Mouse (Mus musculus) liver, embryonic 11.5 days (tissue): ENCODE measurements around the gene Il12rb1. TPM values are rescaled to one million over a fixed set of nuclear protein-coding genes. Genes with fewer than 3 reads are reported as not detected.
A peak's percentile ranks its signal among the peaks of the same experiment; 100 is the strongest.

Experiments
- ATAC-seq: fragments of 200-750 bp; cut with Nextera tagmentation; replicated peaks from 2 replicates; pipeline ENCODE4 v1.8.0; 2017; ENCODE audit warnings: moderate number of reproducible peaks, mild to moderate bottlenecking, moderate TSS enrichment, moderate library complexity; ENCODE audit not compliant: low FRiP score
- DNase-seq: peaks from one replicate; pipeline ENCODE4 v3.0.0-alpha.2; 2017; ENCODE audit warnings: low spot score
- H3K27ac ChIP-seq: fragments of 300-500 bp; sonication (generic); 2 replicates; pipeline ENCODE4 v1.5.1; 2014; ENCODE audit warnings: mild to moderate bottlenecking, low read depth, low read length, control low read depth
- H3K27me3 ChIP-seq: fragments of 300-500 bp; sonication (generic); replicated peaks from 2 replicates; pipeline ENCODE4 v1.6.1; 2014; ENCODE audit warnings: low read length, mixed read lengths; ENCODE audit not compliant: control insufficient read depth, insufficient read depth
- H3K36me3 ChIP-seq: fragments of 300-500 bp; sonication (generic); 2 replicates; pipeline ENCODE4 v1.6.1; 2014; ENCODE audit warnings: mild to moderate bottlenecking, low read length, moderate library complexity, mixed read lengths; ENCODE audit not compliant: control insufficient read depth, insufficient read depth
- H3K4me1 ChIP-seq: fragments of 300-500 bp; sonication (generic); replicated peaks from 2 replicates; pipeline ENCODE4 v1.6.1; 2014; ENCODE audit warnings: low read length, mixed read lengths; ENCODE audit not compliant: control insufficient read depth, insufficient read depth
- H3K4me2 ChIP-seq: fragments of 300-500 bp; sonication (generic); 2 replicates; pipeline ENCODE4 v1.6.1; 2014; ENCODE audit warnings: mild to moderate bottlenecking, control low read depth, moderate library complexity
- H3K4me3 ChIP-seq: fragments of 300-500 bp; sonication (generic); 2 replicates; pipeline ENCODE4 v1.5.1; 2014; ENCODE audit warnings: low read depth, low read length, control low read depth
- H3K9ac ChIP-seq: fragments of 300-500 bp; sonication (generic); 2 replicates; pipeline ENCODE4 v1.6.1; 2014; ENCODE audit warnings: low read depth, low read length, control low read depth
- H3K9me3 ChIP-seq: fragments of 300-500 bp; sonication (generic); 2 replicates; pipeline ENCODE4 v1.6.1; 2016; ENCODE audit warnings: low read length, inconsistent platforms, mixed read lengths; ENCODE audit not compliant: control insufficient read depth
- WGBS: fragments of 180-500 bp; shearing (Covaris S2); extraction: QIAGEN DNeasy Blood & Tissue Kit; methylation state at CpG from one replicate; pipeline ENCODE4 v1.1.7; 2014; 5-methylcytosine and 5-hydroxymethylcytosine counted together
- polyA plus RNA-seq: library from polyadenylated mRNA; unstranded; fragments of >200 nt; fragmentation: Nextera tagmentation; extraction: Ambion mirVana; gene quantifications from 2 replicates; pipeline ENCODE4 v1.2.1, GENCODE M21; 2014

Il12rb1 gene
- polyA plus RNA-seq = 0.10 and 0.25 TPM in 2 replicates

- DNase-seq = no peak
- WGBS = 62% methylated on average over 5 of the region's 5 CpGs
- 0 out of 2 replicates have a peak within 1 kb of the TSS, but pooled peaks have one; percentile 21 for H3K4me2 ChIP-seq
- H3K27me3 ChIP-seq = no peaks in the 10 kb centered on the region; the same call in none of the 2 replicates
- no peak within 1 kb of the TSS for H3K27ac ChIP-seq
- H3K36me3 ChIP-seq = no peaks in the 10 kb centered on the region
- H3K9ac ChIP-seq = no peak within 1 kb of the TSS
- H3K4me1 ChIP-seq = peaks cover 24% of the 10 kb centered on the region
- H3K9me3 ChIP-seq = no peaks in the 10 kb centered on the region
- no peak for ATAC-seq
- no peak within 1 kb of the TSS for H3K4me3 ChIP-seq
Measured at GRCm38 (mm10) chr8:70808239-70808638, at the start of gene Il12rb1. Gene Il12rb1 (plus strand): TSS chr8:70808449.

GRCm38 (mm10) chr8:70758616-70759561, 49.4 kb upstream of the Il12rb1 start:
- H3K4me3 ChIP-seq = peak overlapping the region; percentile 3

GRCm38 (mm10) chr8:70760350-70760749, 47.9 kb upstream of the Il12rb1 start:
- no peak for DNase-seq
- H3K27me3 ChIP-seq = no peaks in the 10 kb centered on the region
- WGBS = 1% methylated on average over 22 of the region's 22 CpGs
- no peaks in the 10 kb centered on the region for H3K9me3 ChIP-seq
- H3K36me3 ChIP-seq = no peaks in the 10 kb centered on the region; the same call in 1 of the 2 replicates
- peak; percentile 3 for ATAC-seq
- H3K4me2 ChIP-seq = peak overlapping the region; percentile 99
- H3K4me3 ChIP-seq = peak overlapping the region; percentile 86
- peak overlapping the region; percentile 82 for H3K27ac ChIP-seq
- peak overlapping the region; percentile 90 for H3K9ac ChIP-seq
- peaks cover 55% of the 10 kb centered on the region for H3K4me1 ChIP-seq

More at GRCm38 (mm10) chr8:70758616-70759561, 49.4 kb upstream of the Il12rb1 start:
- no peaks in the 10 kb centered on the region; the same call in 1 of the 2 replicates for H3K36me3 ChIP-seq
- H3K9me3 ChIP-seq = no peaks in the 10 kb centered on the region
- DNase-seq (no peak), ATAC-seq (no peak)
- no peak overlapping the region for H3K27ac ChIP-seq
- no peaks in the 10 kb centered on the region for H3K27me3 ChIP-seq
- H3K4me1 ChIP-seq = peaks cover 46% of the 10 kb centered on the region
- peak overlapping the region; percentile 99 for H3K4me2 ChIP-seq
- 69% methylated on average over 19 of the region's 19 CpGs for WGBS
- peak overlapping the region; percentile 90; the same call in 1 of the 2 replicates for H3K9ac ChIP-seq

GRCm38 (mm10) chr8:70760775-70761406, 47.4 kb upstream of the Il12rb1 start, which contains the start of gene Mpv17l2:
Gene Mpv17l2 (minus strand): TSS chr8:70760946.
- under 1% methylated on average over 55 of the region's 55 CpGs for WGBS
- ATAC-seq = peak; percentile 89

GRCm38 (mm10) chr8:70762118-70762517, 46.1 kb upstream of the Il12rb1 start:
- WGBS = 59% methylated on average over 1 of the region's 1 CpGs
- Histone ChIP-seq H3K9ac (peak overlapping the region; percentile 32; the same call in 1 of the 2 replicates), H3K4me2 (0 out of 2 replicates have a peak overlapping the region, but pooled peaks have one; percentile 24), H3K27ac (peak overlapping the region; percentile 53; the same call in 1 of the 2 replicates), H3K4me3 (no peak overlapping the region), H3K9me3 (no peaks in the 10 kb centered on the region), H3K36me3 (no peaks in the 10 kb centered on the region), H3K27me3 (no peaks in the 10 kb centered on the region), H3K4me1 (peaks cover 68% of the 10 kb centered on the region)
- DNase-seq = no peak
- ATAC-seq = no peak

More at GRCm38 (mm10) chr8:70760775-70761406, 47.4 kb upstream of the Il12rb1 start, which contains the start of gene Mpv17l2:
- H3K9ac ChIP-seq = peak within 1 kb of the TSS; percentile 90
- H3K4me2 ChIP-seq = peak within 1 kb of the TSS; percentile 99
- no peaks in the 10 kb centered on the region for H3K27me3 ChIP-seq
- H3K4me1 ChIP-seq = peaks cover 56% of the 10 kb centered on the region
- H3K4me3 ChIP-seq = peak within 1 kb of the TSS; percentile 86
- peak; percentile 91 for DNase-seq
- peak within 1 kb of the TSS; percentile 82 for H3K27ac ChIP-seq
- no peaks in the 10 kb centered on the region for H3K9me3 ChIP-seq
- H3K36me3 ChIP-seq = no peaks in the 10 kb centered on the region; the same call in 1 of the 2 replicates

GRCm38 (mm10) chr8:70763354-70763753, 44.9 kb upstream of the Il12rb1 start:
- DNase-seq (no peak), ATAC-seq (no peak)
- Histone ChIP-seq H3K4me2 (peak overlapping the region; percentile 99), H3K9me3 (no peaks in the 10 kb centered on the region), H3K4me1 (peaks cover 74% of the 10 kb centered on the region), H3K27ac (peak overlapping the region; percentile 63), H3K36me3 (peaks cover 1% of the 10 kb centered on the region), H3K27me3 (no peaks in the 10 kb centered on the region), H3K9ac (no peak overlapping the region), H3K4me3 (no peak overlapping the region)
- 3% methylated on average over 3 of the region's 3 CpGs for WGBS

GRCm38 (mm10) chr8:70764026-70764425, 44.2 kb upstream of the Il12rb1 start:
- H3K4me1 ChIP-seq = peaks cover 76% of the 10 kb centered on the region
- no peaks in the 10 kb centered on the region for H3K27me3 ChIP-seq
- H3K27ac ChIP-seq = peak overlapping the region; percentile 63
- peaks cover 8% of the 10 kb centered on the region for H3K36me3 ChIP-seq
- H3K4me2 ChIP-seq = peak overlapping the region; percentile 99
- ATAC-seq = peak; percentile 53
- H3K9ac ChIP-seq = peak overlapping the region; percentile 12; the same call in 1 of the 2 replicates
- 0 out of 2 replicates have a peak overlapping the region, but pooled peaks have one; percentile 60 for H3K4me3 ChIP-seq
- H3K9me3 ChIP-seq = no peaks in the 10 kb centered on the region
- DNase-seq = no peak
- 32% methylated on average over 8 of the region's 8 CpGs for WGBS

GRCm38 (mm10) chr8:70764676-70765075, 43.6 kb upstream of the Il12rb1 start:
- H3K4me2 ChIP-seq = peak overlapping the region; percentile 99
- ATAC-seq (no peak), DNase-seq (no peak)
- no peaks in the 10 kb centered on the region for H3K27me3 ChIP-seq
- WGBS = 88% methylated on average over 13 of the region's 13 CpGs
- H3K4me1 ChIP-seq = peaks cover 74% of the 10 kb centered on the region
- H3K9me3 ChIP-seq = no peaks in the 10 kb centered on the region
- peak overlapping the region; percentile 60 for H3K4me3 ChIP-seq
- peaks cover 8% of the 10 kb centered on the region for H3K36me3 ChIP-seq
- H3K9ac ChIP-seq = peak overlapping the region; percentile 25; the same call in 1 of the 2 replicates
- peak overlapping the region; percentile 63 for H3K27ac ChIP-seq
